Mouse (Mus musculus): ENCODE measurements around the gene Rhox7a.
"Not testable (repeated sequence)": the region's sequence is repeated elsewhere in the genome, so short reads cannot be mapped to it uniquely, and the experiment has no call there.

The Rhox7a gene

DNA sequence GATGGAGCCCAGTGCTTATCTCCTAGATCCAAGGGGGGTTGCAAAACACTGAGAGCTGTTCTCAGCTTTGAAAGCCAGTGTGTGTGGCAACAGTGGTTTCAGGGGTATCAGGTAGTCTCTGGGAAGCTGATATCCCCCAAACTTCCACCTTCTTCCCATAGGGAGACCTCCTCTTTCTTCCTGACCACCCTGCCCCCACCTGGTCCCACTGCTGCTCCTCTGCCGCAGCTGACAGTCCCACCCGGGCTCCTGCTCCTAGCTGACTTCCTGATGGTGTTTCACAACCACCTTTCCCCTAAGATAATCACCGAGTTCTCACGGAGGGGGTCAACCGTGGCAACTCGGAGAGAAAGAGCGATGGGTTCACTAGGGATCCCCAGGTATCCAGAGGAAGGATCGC lies at the start of gene Rhox7a:
TSS of gene Rhox7a (plus strand) at position 301 of the 400 bp plus-strand sequence.
- not testable (repeated sequence) for DNase-seq (ENCODE audit: low read depth, low spot score)

DNA sequence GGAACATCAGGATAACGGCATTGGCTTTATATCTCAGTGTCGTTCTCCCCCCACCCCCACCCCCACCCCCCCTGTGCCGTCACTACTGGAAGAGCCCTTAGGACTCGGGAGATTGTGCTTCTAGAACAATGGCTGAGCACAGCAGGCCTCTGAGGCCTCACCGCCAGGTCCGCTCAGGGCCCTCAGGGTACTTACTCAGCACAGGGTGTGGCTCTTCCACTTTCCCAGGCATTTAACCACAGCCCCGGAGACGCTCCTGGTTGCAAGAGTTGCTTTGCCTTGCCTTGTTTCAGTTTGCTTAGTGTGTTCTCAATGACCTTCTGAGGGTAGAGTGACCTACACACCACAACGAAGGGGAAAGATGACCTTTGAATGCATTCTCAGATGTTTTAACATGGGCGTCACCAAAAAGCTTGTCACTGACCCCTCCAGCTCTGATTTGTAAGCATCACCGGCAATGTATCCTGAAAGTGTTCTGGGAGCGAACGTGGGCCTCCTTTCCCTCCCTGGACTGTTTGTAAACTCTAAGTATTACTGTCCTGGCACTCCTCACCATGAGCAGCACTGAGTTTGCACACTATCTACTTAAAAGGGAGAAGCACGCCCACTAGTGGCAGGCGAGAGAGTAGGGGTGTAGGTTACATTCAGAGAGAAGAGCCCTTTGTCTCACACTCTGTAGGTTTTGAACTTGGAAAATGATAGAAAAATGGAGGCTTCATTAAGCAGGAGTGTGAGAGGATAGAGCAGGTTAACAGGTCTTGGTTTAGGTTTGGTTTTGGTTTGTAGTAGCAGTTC lies 24.0 kb upstream of the Rhox7a start:
- no peak for DNase-seq (ENCODE audit: low read depth, low spot score)

DNA sequence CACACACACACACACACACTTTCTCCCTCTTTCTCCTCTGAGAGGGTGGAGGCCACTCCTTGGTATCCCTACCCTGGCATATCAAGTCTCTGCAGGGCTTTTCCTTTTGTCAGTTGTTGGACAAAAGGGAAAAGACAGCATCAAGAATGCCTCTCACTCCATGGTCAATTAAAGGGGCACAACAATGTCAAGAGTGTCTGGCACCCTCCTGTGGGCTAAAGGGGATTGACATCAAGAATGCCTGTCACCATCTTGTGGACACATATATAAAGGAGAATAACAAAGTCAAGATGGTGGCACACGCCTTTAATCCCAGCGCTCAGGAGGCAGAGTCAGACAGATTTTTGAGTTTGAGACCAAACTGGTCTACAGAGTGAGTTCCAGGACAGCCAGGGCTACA lies 22.1 kb upstream of the Rhox7a start:
- no peak for DNase-seq (ENCODE audit: low read depth, low spot score)

DNA sequence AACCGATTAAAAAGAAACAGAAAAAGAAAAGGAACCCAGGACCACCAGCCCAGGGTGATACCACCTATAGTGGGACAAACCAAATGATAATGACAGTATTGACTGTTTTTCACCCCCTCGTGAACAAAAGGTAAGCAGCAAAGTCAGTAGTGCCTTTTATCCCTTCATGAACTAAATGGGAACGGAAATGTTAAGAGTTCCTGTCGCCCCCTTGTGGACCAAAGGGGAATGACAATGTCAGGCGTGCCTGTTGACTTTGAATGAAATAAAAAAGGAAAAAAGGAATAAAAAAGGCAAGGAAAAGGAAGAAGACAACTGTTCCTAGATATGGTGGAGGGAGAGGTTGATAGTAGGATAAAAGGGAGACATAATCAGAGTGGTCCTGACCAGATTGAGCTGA lies 20.3 kb upstream of the Rhox7a start:
- no peak for DNase-seq (ENCODE audit: low read depth, low spot score)

DNA sequence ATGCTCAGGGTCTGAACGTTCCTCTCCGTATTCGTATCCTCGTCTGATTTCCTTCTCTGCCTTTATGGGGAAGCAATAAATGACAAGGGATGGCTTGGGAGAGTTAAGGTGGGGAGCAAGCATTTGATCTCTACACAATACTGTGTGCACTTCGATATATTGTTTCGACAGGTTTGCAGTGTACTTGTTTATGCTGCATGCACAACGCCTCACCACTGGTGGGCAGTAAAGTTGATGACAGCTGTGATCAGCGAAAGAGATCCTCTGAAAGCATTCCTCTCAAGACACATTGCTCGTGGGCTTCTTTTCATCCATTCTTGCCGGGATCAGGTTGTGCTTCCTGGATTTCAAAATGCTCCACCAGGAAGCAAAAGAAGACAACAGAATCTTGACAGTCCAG lies 15.8 kb upstream of the Rhox7a start:
- no peak for DNase-seq (ENCODE audit: low read depth, low spot score)

DNA sequence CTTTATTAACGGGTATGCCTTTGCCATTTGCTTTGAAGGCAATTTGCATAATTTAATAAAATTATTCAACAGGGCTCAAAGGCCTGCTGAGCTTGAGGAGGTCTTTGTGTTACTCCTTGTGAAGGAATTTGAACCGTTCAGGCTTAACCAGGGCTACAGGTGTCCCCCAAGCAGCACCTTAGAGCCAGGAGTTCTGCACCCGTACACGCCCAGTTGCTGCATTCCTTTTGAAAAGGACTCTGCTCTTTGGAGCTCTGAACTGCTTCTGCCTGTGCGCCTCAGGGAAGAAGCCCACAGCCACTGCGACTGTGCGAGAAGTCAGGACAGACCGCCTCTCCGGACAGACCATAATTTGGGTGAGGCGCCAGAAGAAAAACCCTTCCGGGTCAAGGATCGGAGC lies 4.9 kb upstream of the Rhox7a start, which contains the start of gene Rhox6:
TSS of gene Rhox6 (plus strand) at position 301 of the 400 bp plus-strand sequence.
- not testable (repeated sequence) for DNase-seq (ENCODE audit: low read depth, low spot score)

DNA sequence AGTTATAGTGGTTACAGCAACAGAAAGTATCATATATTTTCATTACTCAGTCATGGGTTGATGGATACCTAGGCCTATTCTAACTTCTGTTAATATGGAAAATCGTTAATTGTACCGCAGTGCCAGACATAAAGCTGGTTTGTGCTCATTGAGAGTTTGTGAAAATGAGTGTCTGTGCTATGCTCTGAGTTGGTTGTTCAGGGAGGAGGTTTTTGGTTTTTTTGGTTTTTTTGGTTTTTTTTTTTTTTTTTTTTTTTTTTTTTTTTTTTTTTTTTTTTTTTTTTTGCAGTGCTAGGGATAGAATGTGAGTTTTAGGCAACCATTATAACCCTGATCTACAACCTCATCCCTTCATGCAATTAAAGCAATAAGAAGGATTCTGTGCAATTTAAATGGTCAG lies 40.2 kb downstream of the Rhox7a start:
- DNase-seq (ENCODE audit: low read depth, low spot score) = no peak

DNA sequence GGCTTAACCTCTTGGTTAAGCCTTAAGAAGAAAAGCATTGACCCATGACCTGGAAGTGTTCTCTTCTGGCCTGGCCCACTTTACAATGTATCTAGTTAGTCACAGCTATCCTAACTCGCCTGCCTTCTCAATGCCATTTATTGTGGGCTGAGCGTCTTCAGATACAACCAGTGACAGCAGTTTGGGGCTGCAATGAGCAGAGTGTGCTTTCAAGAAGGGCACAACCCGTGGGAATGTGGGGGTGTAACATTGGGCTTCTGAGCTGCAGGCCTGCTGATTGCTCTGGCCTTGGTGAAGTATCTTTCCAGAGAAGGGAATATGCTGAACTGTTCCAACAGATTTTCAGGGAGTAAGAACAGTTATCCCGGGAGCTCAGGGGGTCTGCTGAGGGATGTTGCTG lies 47.4 kb downstream of the Rhox7a start, which contains the start of gene Rhox8:
TSS of gene Rhox8 (minus strand) at position 101 of the 400 bp plus-strand sequence.
- no peak for DNase-seq (ENCODE audit: low read depth, low spot score)

Data from WW6 (cell line).